Comparison of ENCODE assay signal across 9 mouse cellular contexts in the genomic region with DNA sequence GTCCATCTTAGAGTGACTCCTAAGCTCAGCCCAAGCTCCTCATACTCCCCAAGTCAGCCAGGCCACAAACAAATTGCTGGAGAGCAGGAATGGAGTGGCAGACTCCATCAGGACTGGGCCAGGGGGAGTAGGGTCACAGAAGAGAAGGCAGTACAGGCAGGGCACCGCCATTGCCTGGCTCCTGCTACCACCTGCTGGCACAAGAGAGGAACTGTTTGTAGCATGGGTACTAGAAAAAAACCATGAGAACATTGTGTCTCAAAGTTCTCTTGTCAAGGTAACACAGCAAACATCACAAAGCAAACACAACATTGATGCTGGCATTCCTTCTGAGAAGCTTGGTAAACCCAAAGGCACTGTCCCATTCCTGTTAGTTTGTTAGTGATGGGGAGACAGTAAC. TPM values are rescaled to one million over a fixed set of nuclear protein-coding genes. Genes with fewer than 3 reads are reported as not detected.
DNase-seq lines count a peak whose midpoint lies in the region; ATAC-seq and TF ChIP-seq lines count a peak whose summit lies in the region.
"Had no signal": no experiment of that assay in that cellular context is flagged by ENCODE, and none has a peak within 500 bp of the region (broad histone marks: within the 10 kb centered on the region; RNA-seq: fewer than 3 reads in every experiment).

No protein-coding gene starts in this region.

- no peak overlapping the region for H3K4me2 ChIP-seq in liver, postnatal 0 days (ENCODE audit: low read depth, low read length)
- H3K4me2 ChIP-seq in neural tube, embryonic 13.5 days = no peak overlapping the region
- H3K4me2 ChIP-seq: liver, embryonic 15.5 days had no signal

- peak; percentile 26 for DNase-seq in layer of hippocampus, adult 11-12 months (ENCODE audit: low spot score)
- DNase-seq in layer of hippocampus, adult 9-11 months = no peak
- peak; percentile 50 for DNase-seq in embryonic facial prominence, embryonic 10.5 days (ENCODE audit: low spot score)
- peak; percentile 67 for DNase-seq in induced T-regulatory cell, adult 2 months (ENCODE audit: low read depth)
- peak; percentile 52 for DNase-seq in liver, postnatal 0 days
- no peak for DNase-seq in left cerebral cortex, adult 8-10 months (ENCODE audit: low spot score in 2 of 2)

- TF ChIP-seq EP300 in liver, postnatal 0 days (IDR thresholded peaks at IDR 0.05; ENCODE audit: low read depth) = no peak

- peak; percentile 79 for ATAC-seq in activated CD4-positive, CD25-positive, alpha-beta regulatory T cell, adult 4 months
- ATAC-seq in liver, postnatal 0 days = peak; percentile 62
- peak; percentile 66; the same call in 1 of the 2 replicates for ATAC-seq in neural tube, embryonic 13.5 days (ENCODE audit: low read depth)

- no peaks in the 10 kb centered on the region for H3K27me3 ChIP-seq in embryonic facial prominence, embryonic 10.5 days (replicated peaks; ENCODE audit: low read depth, poor library complexity, severe bottlenecking)
- no peaks in the 10 kb centered on the region for H3K27me3 ChIP-seq in liver, postnatal 0 days (ENCODE audit: insufficient read depth, low read length)
- H3K27me3 ChIP-seq in neural tube, embryonic 13.5 days = no peaks in the 10 kb centered on the region
- H3K27me3 ChIP-seq: liver, embryonic 15.5 days had no signal

- H3K9ac ChIP-seq in liver, postnatal 0 days (replicated peaks) = no peak overlapping the region
- H3K9ac ChIP-seq in neural tube, embryonic 13.5 days = no peak overlapping the region
- H3K9ac ChIP-seq: liver, embryonic 15.5 days had no signal

- no peak overlapping the region for H3K4me3 ChIP-seq in embryonic facial prominence, embryonic 10.5 days
- H3K4me3 ChIP-seq in liver, postnatal 0 days (ENCODE audit: low read depth, low read length) = no peak overlapping the region
- H3K4me3 ChIP-seq in neural tube, embryonic 13.5 days = no peak overlapping the region
- H3K4me3 ChIP-seq: liver, embryonic 15.5 days had no signal

- 32% methylated on average over 1 of the region's 1 CpGs for WGBS in embryonic facial prominence, embryonic 10.5 days
- 5% methylated on average over 1 of the region's 1 CpGs for WGBS in liver, postnatal 0 days (ENCODE audit: insufficient replicate concordance)
- WGBS in neural tube, embryonic 13.5 days = 35% methylated on average over 1 of the region's 1 CpGs

- H3K27ac ChIP-seq in embryonic facial prominence, embryonic 10.5 days (replicated peaks) = no peak overlapping the region
- H3K27ac ChIP-seq in liver, postnatal 0 days (ENCODE audit: low read depth) = no peak overlapping the region
- H3K27ac ChIP-seq in neural tube, embryonic 13.5 days (replicated peaks) = no peak overlapping the region
- H3K27ac ChIP-seq: liver, embryonic 15.5 days had no signal

- peak; percentile 90 for TF ChIP-seq CTCF in liver, postnatal 0 days (IDR thresholded peaks at IDR 0.05; ENCODE audit: low read depth)

- no peaks in the 10 kb centered on the region for H3K4me1 ChIP-seq in embryonic facial prominence, embryonic 10.5 days
- no peaks in the 10 kb centered on the region for H3K4me1 ChIP-seq in liver, postnatal 0 days (ENCODE audit: insufficient read depth)
- no peaks in the 10 kb centered on the region for H3K4me1 ChIP-seq in neural tube, embryonic 13.5 days (replicated peaks)
- H3K4me1 ChIP-seq: liver, embryonic 15.5 days had no signal

- H3K9me3 ChIP-seq in embryonic facial prominence, embryonic 10.5 days = no peaks in the 10 kb centered on the region
- H3K9me3 ChIP-seq in liver, postnatal 0 days (ENCODE audit: low read length) = no peaks in the 10 kb centered on the region
- H3K9me3 ChIP-seq in neural tube, embryonic 13.5 days = no peaks in the 10 kb centered on the region
- H3K9me3 ChIP-seq: liver, embryonic 15.5 days had no signal

- H3K36me3 ChIP-seq in embryonic facial prominence, embryonic 10.5 days (replicated peaks) = no peaks in the 10 kb centered on the region; the same call in 1 of the 2 replicates
- H3K36me3 ChIP-seq in liver, postnatal 0 days (replicated peaks; ENCODE audit: insufficient read depth, low read length) = no peaks in the 10 kb centered on the region
- no peaks in the 10 kb centered on the region for H3K36me3 ChIP-seq in neural tube, embryonic 13.5 days
- H3K36me3 ChIP-seq: liver, embryonic 15.5 days had no signal

RNA-seq across cellular contexts. Expression of gene Nln, which starts 20.0 kb away (rescaled TPM):
- 1 to 10 TPM; 6.3 to 8.3 TPM for polyA plus RNA-seq in activated CD4-positive, CD25-positive, alpha-beta regulatory T cell, adult 4 months (2017; shearing (Covaris generic))
- 20.2 and 20.8 TPM in 2 replicates for polyA plus RNA-seq in embryonic facial prominence, embryonic 10.5 days (2016; fragmentation: Nextera tagmentation; extraction: Ambion mirVana)
- polyA plus RNA-seq in liver, postnatal 0 days (2015; fragmentation: Nextera tagmentation; extraction: Ambion mirVana) = 40.4 and 61.5 TPM in 2 replicates
- polyA plus RNA-seq in neural tube, embryonic 13.5 days (2015; fragmentation: Nextera tagmentation; extraction: Ambion mirVana) = 32.4 and 36.5 TPM in 2 replicates
- total RNA-seq in left cerebral cortex, adult 8-10 months (2022) = 10 to 100 TPM; 27.7 to 31.6 (median 29.7) TPM

RNA-seq across cellular contexts. Expression of gene Sgtb, which starts 20.2 kb away (rescaled TPM):
- under 1 TPM; 0.15 to 0.42 TPM for polyA plus RNA-seq in activated CD4-positive, CD25-positive, alpha-beta regulatory T cell, adult 4 months (2017; shearing (Covaris generic))
- 7.9 and 8.1 TPM in 2 replicates for polyA plus RNA-seq in embryonic facial prominence, embryonic 10.5 days (2016; fragmentation: Nextera tagmentation; extraction: Ambion mirVana)
- 2.1 and 2.2 TPM in 2 replicates for polyA plus RNA-seq in liver, postnatal 0 days (2015; fragmentation: Nextera tagmentation; extraction: Ambion mirVana)
- polyA plus RNA-seq in neural tube, embryonic 13.5 days (2015; fragmentation: Nextera tagmentation; extraction: Ambion mirVana) = 34.3 and 40.2 TPM in 2 replicates
- total RNA-seq in left cerebral cortex, adult 8-10 months (2022) = 100 to 1,000 TPM; 132 to 160 (median 140) TPM

Comparison
In these comparisons a context has a peak if more than half of its experiments do, and no peak if none do; other contexts are left out.
1. DNase-seq: peak in layer of hippocampus, adult 11-12 months (single experiment), embryonic facial prominence, embryonic 10.5 days (single experiment), induced T-regulatory cell, adult 2 months (single experiment) and liver, postnatal 0 days (single experiment); none in layer of hippocampus, adult 9-11 months (single experiment) and left cerebral cortex, adult 8-10 months (0 of 2).
2. Peak in every context shown above with its lines, with median percentiles within 50 percentile points of each other: ATAC-seq.